Mouse (Mus musculus): ENCODE data around the gene Abcg5. TPM values are rescaled to one million over a fixed set of nuclear protein-coding genes. Genes with fewer than 3 reads are reported as not detected.

Gene Abcg5
- total and polyA plus RNA-seq, 3 experiments: not detected

GRCm38 (mm10) chr17:84713563-84714164 lies 30.9 kb upstream of the Abcg5 start:
- no peaks in the 10 kb centered on the region for H3K27me3 ChIP-seq (ENCODE audit: control insufficient read depth in 1 of 2, insufficient read depth in 2 of 2, low read length in 2 of 2)
- no peaks in the 10 kb centered on the region for H3K79me2 ChIP-seq (ENCODE audit: control insufficient read depth, insufficient read depth, low read length, poor library complexity)
- H3K36me3 ChIP-seq (ENCODE audit: control insufficient read depth in 1 of 2, insufficient read depth in 2 of 2, low read length in 2 of 2): peaks cover 0 to 13% of the 10 kb centered on the region in 2 experiments; a peak in 2 of 4 replicates
- H3K9me3 ChIP-seq (replicated peaks; ENCODE audit: insufficient read depth, low read length): no peaks in the 10 kb centered on the region
- H3K4me3 ChIP-seq (ENCODE audit: control insufficient read depth in 1 of 2, insufficient read depth in 1 of 2, low read depth in 2 of 2, low read length in 2 of 2): no peak overlapping the region
- TF ChIP-seq MYB (IDR thresholded peaks at IDR 0.05; ENCODE audit: low read depth, low read length): no peak
- TF ChIP-seq ZMIZ1 (IDR thresholded peaks at IDR 0.05; ENCODE audit: low read depth, low read length): no peak
- TF ChIP-seq RCOR1 (IDR thresholded peaks at IDR 0.05; ENCODE audit: low read depth, low read length): no peak
- H3K27ac ChIP-seq (ENCODE audit: control insufficient read depth, low read depth, low read length): no peak overlapping the region
- no peak overlapping the region for H3K9ac ChIP-seq (ENCODE audit: control insufficient read depth, low read depth, low read length, poor library complexity, severe bottlenecking)
- DNase-seq (ENCODE audit: low read depth, low spot score): no peak
- H3K4me1 ChIP-seq (ENCODE audit: control insufficient read depth in 1 of 2, insufficient read depth in 2 of 2, low read length in 2 of 2): no peaks in the 10 kb centered on the region

DNA sequence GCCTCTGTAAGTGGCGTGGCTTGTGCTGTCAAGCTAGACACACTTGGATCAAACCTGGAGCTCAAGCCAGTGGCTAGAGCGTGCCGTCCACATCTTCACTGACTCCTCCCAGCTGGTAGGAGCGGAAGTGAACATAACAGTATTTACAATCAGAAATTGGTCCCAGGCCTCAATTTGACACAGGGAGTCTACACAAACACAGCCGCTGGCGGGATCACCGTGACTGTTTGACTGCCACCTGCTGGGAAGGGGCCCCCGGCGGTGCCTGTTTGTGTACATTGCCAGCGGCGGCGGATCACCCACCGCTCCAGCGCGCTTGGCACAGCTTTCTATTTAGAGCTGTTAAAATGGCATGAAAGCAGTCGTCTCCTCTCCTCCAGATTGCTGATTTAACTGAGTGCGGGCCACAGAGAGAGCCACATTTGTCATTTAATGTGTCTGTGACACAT lies 26.6 kb upstream of the Abcg5 start:
- H3K4me1 ChIP-seq (ENCODE audit: control insufficient read depth in 1 of 2, insufficient read depth in 2 of 2, low read length in 2 of 2): no peaks in the 10 kb centered on the region
- H3K27me3 ChIP-seq (ENCODE audit: control insufficient read depth in 1 of 2, insufficient read depth in 2 of 2, low read length in 2 of 2): no peaks in the 10 kb centered on the region
- H3K27ac ChIP-seq (ENCODE audit: control insufficient read depth, low read depth, low read length): no peak overlapping the region
- no peak for DNase-seq (ENCODE audit: low read depth, low spot score)
- TF ChIP-seq RAD21 (IDR thresholded peaks at IDR 0.05; ENCODE audit: low read depth, low read length) (no peak), ZMIZ1 (IDR thresholded peaks at IDR 0.05; ENCODE audit: low read depth, low read length) (no peak), BHLHE40 (IDR thresholded peaks at IDR 0.05; ENCODE audit: borderline replicate concordance, low read depth, low read length) (no peak), GABPA (IDR thresholded peaks at IDR 0.05; ENCODE audit: low read depth, low read length) (no peak)
- no peaks in the 10 kb centered on the region for H3K9me3 ChIP-seq (replicated peaks; ENCODE audit: insufficient read depth, low read length)
- H3K4me3 ChIP-seq (ENCODE audit: control insufficient read depth in 1 of 2, insufficient read depth in 1 of 2, low read depth in 2 of 2, low read length in 2 of 2): no peak overlapping the region
- no peaks in the 10 kb centered on the region for H3K79me2 ChIP-seq (ENCODE audit: control insufficient read depth, insufficient read depth, low read length, poor library complexity)
- H3K36me3 ChIP-seq (ENCODE audit: control insufficient read depth in 1 of 2, insufficient read depth in 2 of 2, low read length in 2 of 2): peaks cover 0 to 13% of the 10 kb centered on the region in 2 experiments; a peak in 2 of 4 replicates
- H3K9ac ChIP-seq (ENCODE audit: control insufficient read depth, low read depth, low read length, poor library complexity, severe bottlenecking): no peak overlapping the region

DNA sequence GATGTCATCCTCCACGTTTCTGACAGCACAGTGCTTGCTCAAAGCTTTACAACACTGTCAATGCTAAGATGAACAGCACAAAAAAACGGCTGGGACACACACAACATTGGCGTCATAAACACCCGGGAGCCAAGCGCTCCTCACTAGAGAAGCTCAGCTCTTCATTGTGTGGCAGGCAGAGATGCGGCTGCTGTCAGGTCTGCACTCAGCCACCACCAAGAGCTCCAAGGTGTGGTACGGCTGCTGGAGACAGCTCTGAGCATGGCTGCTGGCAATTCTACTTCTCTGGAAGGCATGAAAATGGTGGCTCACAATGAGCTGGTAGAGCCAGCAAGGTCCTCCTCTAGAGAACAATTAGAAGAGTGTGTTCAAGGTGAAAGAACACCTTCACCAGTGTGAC lies 26.0 kb upstream of the Abcg5 start:
- Histone ChIP-seq H3K4me1 (ENCODE audit: control insufficient read depth in 1 of 2, insufficient read depth in 2 of 2, low read length in 2 of 2) (no peaks in the 10 kb centered on the region), H3K36me3 (ENCODE audit: control insufficient read depth in 1 of 2, insufficient read depth in 2 of 2, low read length in 2 of 2) (peaks cover 0 to 14% of the 10 kb centered on the region in 2 experiments; a peak in 2 of 4 replicates), H3K79me2 (ENCODE audit: control insufficient read depth, insufficient read depth, low read length, poor library complexity) (no peaks in the 10 kb centered on the region), H3K9ac (ENCODE audit: control insufficient read depth, low read depth, low read length, poor library complexity, severe bottlenecking) (no peak overlapping the region), H3K27me3 (ENCODE audit: control insufficient read depth in 1 of 2, insufficient read depth in 2 of 2, low read length in 2 of 2) (no peaks in the 10 kb centered on the region), H3K27ac (ENCODE audit: control insufficient read depth, low read depth, low read length) (no peak overlapping the region), H3K4me3 (ENCODE audit: control insufficient read depth in 1 of 2, insufficient read depth in 1 of 2, low read depth in 2 of 2, low read length in 2 of 2) (no peak overlapping the region), H3K9me3 (replicated peaks; ENCODE audit: insufficient read depth, low read length) (no peaks in the 10 kb centered on the region)
- TF ChIP-seq ZNF384 (IDR thresholded peaks at IDR 0.05; ENCODE audit: low read depth, low read length) (no peak), MYC (IDR thresholded peaks at IDR 0.05; ENCODE audit: low read depth, low read length) (no peak), TBP (IDR thresholded peaks at IDR 0.05; ENCODE audit: low read depth, low read length) (no peak), CTCF (IDR thresholded peaks at IDR 0.05 in 2 of 3, conservative IDR thresholded peaks at IDR 0.05 in 1 of 3; ENCODE audit: control insufficient read depth in 1 of 3, insufficient read depth in 1 of 3, low read depth in 2 of 3, low read length in 3 of 3, poor library complexity in 1 of 3, severe bottlenecking in 1 of 3) (no peak), ELF1 (IDR thresholded peaks at IDR 0.05; ENCODE audit: low read depth, low read length) (no peak), NRF1 (IDR thresholded peaks at IDR 0.05; ENCODE audit: insufficient read depth, low read depth, low read length, poor library complexity, severe bottlenecking) (no peak), GATA1 (IDR thresholded peaks at IDR 0.05; ENCODE audit: low read depth, low read length) (no peak), RCOR1 (IDR thresholded peaks at IDR 0.05; ENCODE audit: low read depth, low read length) (no peak), CHD2 (IDR thresholded peaks at IDR 0.05; ENCODE audit: low read length) (no peak), MEF2A (IDR thresholded peaks at IDR 0.05; ENCODE audit: extremely low read depth, insufficient replicate concordance, low read depth, low read length, poor library complexity, severe bottlenecking) (no peak)
- no peak for DNase-seq (ENCODE audit: low read depth, low spot score)

All from MEL (cell line).